Mouse (Mus musculus) kidney, postnatal 14 days (tissue): ENCODE measurements at regions not wholly inside any gene's neighbourhood (a gene's known extent, or its start where the extent isn't known, plus 50 kb on each side); places are given as distances from the start of the nearest gene placed in this dataset.

Experiments used
- DNase-seq: peaks from one replicate; pipeline ENCODE4 v3.0.0; 2022; ENCODE audit warnings: mixed read lengths

DNA sequence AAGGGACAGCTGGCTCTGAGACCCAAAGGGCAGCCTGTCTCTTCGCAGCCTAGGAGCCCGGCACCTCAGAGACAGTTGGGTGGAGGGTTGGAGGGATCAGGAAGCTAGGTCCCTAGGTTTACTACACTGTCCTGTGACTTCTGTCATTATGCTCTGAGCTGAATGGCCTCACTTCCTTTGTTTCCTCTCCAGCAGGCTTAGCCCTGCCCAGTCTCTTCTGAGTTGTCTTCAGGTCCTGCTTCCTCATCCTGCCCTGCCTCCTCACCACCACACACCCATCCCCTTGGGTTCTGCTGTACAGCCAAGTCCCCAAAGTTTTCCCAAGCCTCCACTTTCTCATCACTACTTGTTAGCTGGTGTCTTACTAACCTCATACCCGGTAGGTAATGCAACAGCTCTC lies 122.7 kb upstream of the Ccdc122 start:
- no peak for DNase-seq

DNA sequence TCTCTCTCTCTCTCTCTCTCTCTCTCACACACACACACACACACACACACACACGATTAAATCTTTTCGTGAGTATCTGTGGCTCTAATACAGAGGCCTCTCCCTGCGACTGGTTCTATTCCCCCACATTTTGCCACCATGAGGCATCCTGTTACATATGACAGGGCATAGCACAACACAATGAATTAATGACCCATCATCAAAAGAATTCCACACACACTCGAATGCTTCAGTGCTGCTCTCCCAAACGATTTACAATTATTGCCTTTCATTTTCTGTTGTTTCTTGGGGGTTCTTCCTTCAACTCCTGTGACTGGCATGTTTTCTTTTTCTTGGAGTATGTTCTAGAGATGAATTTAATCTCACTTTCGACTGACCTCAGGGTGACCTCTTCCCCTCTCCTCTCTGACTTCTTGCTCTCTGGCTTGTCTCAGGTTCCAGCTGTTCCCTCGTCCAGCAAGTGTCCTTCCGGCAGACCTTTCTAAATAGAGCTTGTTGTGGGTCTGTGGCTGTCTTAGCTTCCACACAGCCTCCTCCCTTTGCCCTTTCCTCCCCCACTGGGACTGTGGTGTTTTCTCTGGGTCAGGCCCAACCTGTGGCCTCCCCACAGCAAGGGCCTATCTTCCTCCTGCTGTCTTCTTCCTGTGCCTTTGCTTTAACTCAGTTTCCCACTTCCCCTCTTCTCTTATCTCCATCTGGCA lies 124.1 kb upstream of the Ccdc122 start:
- peak; percentile 66 for DNase-seq

DNA sequence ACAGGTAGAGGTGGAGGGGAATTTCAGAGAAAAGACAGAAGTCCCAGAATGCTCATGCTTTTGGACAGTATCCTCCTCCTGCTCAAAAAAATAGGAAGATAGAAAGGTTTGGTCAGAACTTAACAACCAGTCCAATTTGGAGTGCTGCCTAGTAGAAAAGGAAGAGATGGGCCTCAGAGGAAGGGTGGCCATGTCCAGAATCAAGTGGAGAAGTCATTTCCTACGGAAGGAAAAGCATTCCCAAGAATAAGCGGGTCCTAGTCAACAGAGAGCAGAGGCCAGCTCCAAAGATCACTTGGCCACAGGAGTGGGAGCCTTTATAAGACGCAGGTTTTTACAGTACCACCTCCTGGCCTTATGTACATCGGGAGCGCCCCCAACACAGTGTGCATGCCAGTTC lies 125.3 kb upstream of the Ccdc122 start:
- DNase-seq = no peak

DNA sequence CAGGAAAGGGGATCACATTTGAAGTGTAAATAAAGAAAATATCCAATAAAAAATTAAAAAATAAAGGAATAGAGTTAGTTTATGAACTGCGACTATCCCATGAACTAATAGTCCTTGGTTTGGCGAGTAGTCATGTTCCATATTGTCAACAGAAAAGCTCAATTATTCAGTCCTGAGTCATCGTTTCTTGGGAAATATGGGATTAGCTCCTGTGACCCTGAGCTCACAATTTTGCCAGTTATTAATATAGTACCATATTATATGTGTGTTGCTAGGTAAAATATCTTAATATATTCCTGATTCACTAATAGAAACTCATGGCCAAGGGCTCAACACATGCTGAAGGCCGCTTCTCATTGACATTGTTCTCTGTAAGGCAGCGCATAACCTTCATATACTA lies 126.4 kb upstream of the Ccdc122 start:
- no peak for DNase-seq

DNA sequence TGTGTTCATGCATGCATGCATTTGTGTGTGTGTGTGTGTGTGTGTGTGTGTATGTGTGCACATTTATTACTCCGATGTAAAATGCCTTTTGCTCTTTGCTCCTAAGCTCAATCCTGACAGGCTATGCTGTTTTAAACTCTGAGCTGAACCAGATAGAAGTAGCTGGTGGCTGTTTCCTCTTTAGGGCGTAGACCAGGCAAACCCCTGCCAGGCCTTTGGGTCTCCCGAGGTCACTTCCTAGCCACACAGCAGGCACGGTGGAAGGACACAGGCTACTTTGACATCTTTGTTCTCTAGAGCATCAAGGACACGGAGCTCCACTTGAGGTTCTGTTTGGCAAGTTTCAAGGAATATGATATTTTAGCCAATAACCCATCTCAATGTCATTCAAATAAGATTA lies 128.6 kb upstream of the Ccdc122 start:
- peak; percentile 20 for DNase-seq

DNA sequence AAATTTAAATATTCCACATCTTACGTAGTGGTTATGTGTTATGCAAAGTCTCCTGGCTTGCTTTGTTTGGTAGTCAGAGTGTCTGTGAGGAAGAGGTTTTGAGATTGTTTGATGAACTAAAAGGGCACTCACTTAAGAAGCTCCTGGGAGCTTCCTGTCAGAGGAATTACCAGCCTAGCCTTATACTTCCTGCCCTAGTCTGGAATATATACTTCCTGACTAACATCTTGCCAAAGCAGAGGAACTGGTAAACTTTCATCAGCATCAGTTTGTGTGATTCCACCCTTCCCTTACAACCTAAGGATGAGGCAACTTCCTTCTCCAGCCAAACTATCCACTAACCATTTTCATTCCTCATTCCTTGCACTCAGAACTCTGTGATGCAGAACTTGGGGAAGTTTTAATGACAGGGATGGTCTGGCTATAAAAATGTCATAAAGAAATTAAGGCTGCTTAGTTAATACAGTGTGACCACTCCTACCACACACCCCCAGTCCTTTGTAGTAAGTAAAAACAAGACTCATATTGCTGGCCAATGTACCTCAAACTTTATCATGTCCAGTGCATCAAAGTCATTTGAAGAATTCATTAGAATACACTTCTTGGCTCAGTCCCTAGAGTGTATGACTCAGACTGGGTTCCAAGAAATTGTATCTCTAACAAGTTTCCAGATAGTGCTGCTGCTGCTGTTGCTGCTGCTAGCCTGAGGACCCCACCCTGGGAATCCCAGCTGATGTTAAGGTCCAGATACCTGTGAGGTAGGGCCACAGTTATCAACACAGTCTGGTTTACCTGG lies 133.4 kb upstream of the Ccdc122 start:
- DNase-seq = no peak

DNA sequence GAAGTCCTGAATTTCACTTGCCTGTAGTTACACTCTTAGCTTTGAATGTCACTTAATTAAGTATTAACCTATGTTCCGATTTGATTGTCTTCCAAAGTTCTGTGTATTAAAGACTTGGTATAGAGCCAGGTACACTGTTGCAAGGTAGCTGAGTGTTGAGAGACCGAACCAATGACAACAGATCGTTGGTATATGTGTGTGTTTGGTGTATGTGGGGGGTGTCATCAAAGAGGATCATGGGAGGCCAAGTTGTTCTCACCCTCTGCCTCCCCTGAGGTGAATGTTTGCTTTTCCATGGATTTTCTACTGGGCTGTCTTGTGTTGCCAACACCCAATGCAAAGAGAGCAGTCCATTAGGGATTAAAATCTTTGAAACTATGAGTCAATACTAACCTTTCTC lies 135.1 kb upstream of the Ccdc122 start:
- no peak for DNase-seq

DNA sequence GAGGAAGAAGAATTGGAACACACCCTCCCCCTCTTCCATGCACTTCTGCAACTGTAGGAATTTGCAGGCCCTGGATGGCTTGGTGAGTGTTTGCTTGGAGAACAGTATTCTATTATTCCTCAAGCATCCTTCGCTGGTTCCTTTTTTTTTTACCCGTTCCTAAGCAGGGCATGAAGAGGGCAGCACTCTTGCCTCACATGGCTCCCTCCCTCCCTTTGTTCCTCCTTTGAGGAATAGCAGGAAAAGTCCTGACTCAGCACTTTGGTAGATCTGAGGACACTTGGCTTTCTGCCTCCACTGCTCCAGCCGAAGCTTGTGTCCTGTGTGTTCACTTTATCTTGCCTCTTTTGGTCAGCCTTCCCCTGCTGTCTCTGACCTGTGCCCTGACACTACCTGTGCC lies 137.2 kb upstream of the Ccdc122 start:
- peak; percentile 53 for DNase-seq

DNA sequence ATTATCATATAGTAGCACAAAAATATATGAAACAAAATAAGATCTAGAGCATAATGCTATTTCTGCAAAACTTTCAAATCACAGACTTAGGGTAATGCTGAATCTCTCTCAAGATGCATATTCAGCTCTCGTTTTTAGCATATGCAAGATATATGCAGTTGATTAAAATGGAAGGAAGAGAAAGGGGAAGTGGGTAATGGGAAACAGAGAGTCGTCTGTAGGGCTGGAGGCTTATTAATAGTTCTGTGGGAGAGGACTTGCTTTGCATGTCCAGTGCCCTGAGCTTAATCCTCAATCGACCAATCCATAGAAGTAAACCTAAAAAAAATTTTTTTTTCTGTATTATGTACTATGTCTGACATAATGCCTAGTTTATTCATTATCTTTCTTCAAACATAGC lies 148.9 kb upstream of the Ccdc122 start:
- no peak for DNase-seq

DNA sequence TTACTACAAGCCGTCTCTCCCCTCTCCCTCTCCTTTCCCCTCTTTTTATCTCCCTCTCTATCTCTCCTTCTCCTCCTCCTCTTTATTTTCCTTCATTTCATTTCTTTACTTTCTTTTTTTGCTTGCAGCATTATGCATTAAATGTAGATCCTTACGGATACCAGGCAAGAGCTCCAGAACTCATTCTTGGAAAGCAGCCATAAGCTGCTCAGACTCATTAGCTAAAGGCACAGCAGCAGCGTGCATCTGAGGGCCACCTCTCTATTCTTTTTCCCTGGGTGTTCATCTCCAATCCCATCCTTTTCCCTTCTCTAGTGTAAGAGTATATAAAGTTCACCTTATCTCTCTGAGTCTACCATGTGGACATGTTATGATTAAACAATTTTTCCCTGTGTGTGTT lies 149.4 kb upstream of the Ccdc122 start:
- DNase-seq = no peak

DNA sequence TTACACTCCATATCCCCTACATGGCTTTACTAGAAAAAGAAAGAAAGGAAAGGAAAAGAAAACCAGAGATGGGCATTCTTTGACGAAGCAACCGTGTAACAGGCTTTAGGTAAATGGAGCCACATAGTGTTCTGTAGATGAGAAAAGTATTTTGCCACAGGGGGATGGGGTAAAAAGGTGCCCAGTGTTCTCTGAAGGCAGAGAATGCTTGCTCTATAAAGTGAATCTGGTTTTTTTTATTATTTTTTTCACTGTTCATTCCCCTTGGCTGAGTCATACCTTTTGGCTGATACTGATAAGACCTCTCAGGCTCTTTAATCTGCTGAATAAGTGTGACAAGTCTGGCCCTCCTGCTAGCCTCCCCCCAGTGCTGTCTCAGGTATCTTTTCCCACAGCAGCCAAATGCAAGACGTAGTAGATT lies 153.3 kb upstream of the Ccdc122 start:
- DNase-seq = no peak

DNA sequence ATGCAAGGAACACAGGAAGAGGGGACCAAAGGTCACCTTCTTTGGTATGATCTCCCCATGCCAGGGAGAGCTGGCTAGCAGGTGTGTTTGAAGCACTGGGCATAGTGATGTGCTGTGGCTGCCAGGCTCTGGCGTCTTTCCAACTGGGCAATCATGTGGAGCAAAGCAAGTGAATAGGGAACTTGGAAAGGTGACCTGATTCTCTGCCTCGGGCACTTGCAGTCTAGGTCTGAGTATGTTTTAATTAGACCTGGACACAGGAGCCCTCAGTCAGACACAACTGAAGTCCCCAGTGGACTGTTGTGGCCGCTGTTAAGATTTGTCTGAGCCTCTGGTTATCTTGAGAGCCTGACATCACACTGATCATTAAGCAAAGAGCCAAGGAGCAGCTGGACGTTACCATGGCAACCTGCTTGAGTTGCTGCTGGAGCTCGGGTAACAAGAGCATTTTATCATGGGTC lies 153.8 kb upstream of the Ccdc122 start:
- DNase-seq = peak; percentile 93

DNA sequence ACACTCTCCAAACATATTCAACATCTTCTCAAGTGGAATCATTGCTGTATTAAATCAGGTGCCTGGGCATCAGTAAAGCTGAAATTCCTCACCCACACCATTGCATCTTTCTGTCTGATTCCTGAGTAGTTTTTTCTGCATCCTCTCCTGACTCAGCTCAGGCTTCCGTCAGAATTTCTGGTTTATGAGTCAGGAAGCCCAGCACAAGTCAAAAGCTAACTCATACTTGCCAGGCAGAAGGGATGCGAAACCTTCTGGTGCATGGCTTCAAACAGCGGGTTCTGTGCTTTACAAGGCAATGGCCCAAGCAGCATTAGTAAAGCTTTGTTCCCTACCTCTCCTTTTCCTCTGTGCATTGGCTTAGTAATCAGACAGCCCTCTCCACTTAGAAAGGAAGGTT lies 155.7 kb upstream of the Ccdc122 start:
- DNase-seq = no peak

DNA sequence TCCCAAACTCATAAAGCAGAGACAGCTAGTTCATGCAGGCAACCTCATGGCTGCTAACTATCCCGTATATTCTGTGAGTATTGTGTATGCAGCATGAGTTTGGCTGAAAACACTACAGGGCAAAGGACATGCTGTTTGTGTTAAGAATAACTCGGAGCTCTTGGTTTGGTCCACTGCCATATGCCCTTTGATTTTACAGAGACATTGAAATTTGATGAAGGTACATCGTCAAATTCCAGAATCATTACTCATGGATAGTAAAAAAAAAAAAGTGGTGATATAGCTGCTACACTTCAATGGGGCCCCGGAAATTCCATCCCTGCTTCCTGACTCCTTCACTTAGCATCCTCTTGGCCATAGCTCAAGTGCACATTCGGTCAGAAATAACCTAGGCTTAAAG lies 159.3 kb upstream of the Ccdc122 start:
- peak; percentile 67 for DNase-seq

DNA sequence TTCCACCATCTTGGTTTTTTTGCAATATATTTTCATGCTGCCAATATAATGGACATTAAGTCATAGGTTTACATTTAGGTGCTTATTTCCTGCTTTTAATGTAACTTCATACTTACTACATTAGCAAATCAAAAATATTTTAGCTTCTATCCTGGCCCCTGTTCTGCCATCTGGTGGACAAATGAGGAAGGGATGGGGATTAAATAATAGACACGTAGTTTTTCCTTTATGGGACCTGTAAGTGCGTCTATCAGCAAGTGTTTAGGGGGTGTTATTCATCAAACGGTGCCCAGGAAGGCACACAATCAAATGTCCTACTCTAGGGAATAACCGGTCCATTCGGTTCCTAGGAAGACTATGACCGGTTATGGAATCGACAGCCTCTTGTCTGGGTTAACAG lies 160.6 kb upstream of the Ccdc122 start:
- peak; percentile 81 for DNase-seq

DNA sequence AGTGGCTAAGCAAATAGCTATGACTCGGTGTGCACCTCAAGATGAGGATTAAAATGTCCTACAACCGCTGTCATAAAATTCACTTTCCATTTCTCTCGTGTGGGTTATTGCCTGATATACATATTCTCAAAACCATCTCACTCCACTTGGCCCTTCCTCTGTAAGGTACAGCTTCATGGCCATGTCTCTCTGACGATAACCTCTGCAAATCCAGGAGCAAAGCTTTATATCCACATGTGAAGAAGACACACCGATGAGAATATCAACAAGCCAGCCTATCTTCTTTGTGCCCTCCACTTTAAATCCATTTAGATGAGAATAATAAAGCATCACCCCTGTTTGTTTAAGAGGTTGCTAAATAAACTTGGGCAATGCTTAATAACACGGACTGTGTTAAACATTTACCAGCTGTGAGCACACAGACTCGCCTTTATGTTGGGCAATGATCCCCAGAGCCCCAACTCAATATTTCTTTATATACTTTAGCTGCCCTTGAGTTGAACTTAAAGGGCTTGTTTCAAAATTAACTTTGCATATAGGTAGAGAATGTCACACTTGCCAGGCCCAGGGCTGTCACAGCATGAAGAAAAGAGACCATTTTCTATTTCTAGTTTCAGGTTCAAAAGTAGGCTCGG lies 161.2 kb upstream of the Ccdc122 start:
- peak; percentile 29 for DNase-seq

DNA sequence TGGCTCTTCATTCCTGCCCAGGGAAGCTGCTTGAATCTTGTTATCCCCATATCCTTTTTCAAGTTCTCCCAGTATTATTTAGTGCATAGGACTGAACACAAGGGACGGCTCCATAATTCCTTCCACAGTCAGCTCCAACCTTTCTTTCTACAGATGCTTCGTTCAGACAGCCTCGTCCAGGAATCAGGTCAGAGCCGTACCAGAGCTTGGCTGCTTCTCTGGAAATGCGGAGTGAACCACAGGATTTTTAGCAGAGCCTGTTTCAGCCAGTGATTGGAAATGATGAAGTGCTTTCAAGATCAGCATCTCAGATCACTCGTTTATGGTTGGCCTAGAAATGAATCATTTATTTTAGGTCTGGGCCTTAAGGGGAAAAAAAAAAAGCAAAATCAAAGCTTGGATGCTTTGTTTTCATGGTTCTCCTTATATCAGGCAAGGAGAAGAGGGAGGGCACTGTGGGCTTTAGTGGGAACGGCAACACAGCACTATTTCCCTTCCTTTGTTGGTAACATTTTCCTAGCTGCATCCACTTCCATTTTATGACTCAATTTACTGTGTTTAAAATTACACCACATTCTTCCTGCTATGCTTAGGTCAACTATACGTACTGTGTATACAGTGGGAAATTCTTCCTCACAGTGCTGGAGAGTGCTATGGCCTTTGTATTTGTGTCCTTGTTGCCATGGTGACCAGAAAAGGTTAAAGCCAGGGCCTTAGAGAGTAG lies 161.9 kb upstream of the Ccdc122 start:
- DNase-seq = peak; percentile 29

DNA sequence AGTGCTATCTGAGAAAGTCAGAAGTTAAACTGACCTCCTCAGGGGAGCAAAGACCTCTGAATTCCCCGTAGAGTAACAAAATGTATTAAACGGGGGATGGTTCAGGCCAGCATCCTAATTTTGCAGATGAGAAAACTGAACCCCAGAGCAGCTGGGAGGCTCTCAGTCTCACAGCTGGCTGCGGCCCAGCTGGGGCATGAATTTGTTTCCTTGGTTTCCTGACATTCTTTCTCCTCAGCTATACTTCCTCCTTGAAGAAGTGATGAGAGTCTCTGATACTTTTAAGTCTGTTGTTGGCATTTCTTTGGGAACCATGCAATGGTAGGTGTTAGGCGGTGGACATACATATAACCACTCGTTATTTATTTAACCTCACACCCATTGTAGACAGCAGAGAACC lies 162.9 kb upstream of the Ccdc122 start:
- peak; percentile 21 for DNase-seq

DNA sequence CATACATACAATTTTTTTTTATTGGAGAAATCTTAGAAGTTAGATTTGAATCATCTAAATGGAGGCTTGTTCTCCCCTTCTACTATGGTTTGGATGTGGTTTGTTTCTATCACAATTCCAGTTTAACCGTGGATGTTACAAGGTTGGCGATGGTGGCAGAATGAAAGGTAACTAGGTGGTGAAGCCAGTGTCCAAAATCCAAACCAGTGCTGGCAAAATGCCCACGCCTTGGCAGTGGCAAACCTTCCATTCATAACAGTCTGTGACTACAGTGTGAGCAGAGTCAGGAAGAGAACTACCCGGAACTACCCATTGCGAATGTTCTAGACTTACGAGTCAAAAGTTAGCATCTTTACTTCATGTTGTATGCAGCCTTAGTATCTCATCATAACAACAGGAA lies 163.6 kb upstream of the Ccdc122 start:
- no peak for DNase-seq

DNA sequence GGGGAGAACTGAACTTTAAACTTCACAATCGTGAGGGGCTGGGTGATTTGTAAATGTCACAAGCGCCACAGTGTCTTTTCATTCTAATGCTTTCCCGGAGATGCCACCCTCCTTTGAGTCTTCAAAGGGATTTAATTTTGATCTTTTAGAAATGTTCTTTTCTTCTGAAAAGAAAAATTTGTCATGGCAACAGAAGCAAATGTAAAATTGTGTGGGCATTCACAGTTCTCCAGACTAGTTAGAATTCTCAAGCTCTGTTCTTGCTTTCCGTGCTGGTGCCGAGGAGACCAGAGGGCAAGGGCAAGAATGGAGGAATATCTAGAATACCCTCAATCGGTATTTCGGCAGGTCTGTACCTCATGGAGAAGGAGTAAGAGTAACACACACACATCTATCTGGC lies 164.1 kb upstream of the Ccdc122 start:
- no peak for DNase-seq

DNA sequence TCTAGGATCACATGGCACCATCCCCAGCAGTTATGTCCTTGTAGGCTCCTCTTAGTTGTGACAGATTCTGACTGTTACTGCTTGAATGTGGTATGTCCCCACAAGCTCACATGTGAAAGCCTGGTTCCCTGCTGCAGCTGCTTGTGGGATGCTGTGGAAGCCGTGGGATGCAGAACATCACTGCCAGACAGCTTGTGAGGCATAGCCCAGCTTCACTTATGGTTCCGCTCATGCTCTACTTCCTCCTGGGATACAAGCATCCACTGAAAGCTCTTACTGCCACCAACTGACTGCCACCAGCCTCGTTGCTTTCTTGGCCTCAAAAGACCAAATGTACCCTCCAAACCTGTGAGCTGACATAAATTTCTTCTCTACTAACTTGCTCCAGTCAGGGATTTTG lies 167.7 kb upstream of the Ccdc122 start:
- DNase-seq = no peak

DNA sequence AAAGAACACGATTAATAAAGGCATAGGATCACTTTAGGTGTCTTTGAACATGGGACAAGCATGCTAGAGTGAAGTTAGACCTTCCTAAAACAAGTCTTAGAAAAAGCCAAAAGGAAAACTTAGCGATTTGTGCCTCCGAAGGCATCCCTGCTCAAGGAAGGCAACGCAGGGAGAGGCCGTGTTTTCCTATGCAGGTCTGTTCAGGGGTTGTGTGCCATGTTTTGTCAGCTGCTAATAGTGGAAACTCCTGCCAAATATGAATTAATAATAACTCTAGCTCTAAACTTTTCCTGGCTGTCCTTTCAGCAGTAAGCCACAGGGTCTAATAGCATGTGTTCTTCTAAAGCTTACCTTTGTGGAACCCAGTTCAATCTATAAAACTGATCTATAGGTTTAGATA lies 168.4 kb upstream of the Ccdc122 start:
- no peak for DNase-seq

DNA sequence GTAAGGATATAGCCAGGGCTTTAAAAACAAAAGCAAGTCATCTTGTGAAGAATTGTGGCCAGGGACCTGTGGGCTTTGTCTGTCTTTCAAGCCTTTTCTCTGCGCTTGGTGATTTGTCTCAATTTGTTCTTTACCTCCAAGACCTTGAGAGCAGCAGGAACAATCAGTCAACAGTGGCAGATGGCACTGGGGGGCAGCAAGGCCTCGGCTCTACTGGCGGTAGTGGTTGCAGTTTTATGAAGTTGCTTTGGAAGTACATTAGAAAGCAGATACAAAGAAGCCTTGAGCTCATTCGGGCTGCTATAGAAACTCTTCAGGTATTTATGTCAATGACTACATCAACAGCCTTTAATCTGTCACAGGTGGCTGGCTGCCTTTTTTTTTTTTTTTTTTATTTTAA lies 171.9 kb upstream of the Ccdc122 start:
- no peak for DNase-seq
